Mouse (Mus musculus): ENCODE measurements around the gene Calhm2. TPM values are rescaled to one million over a fixed set of nuclear protein-coding genes. Genes with fewer than 3 reads are reported as not detected.

Calhm2 gene
- polyA plus RNA-seq, 1 experiment from 2014 or later, result 4.3 TPM

- Histone ChIP-seq H3K36me3 (ENCODE audit: control insufficient read depth, insufficient read depth, low read length) (no peaks in the 10 kb centered on the region), H3K4me1 (replicated peaks; ENCODE audit: control insufficient read depth, insufficient read depth) (no peaks in the 10 kb centered on the region), H3K27me3 (ENCODE audit: control insufficient read depth, insufficient read depth, low read length) (no peaks in the 10 kb centered on the region), H3K4me2 (replicated peaks; ENCODE audit: low read depth) (no peak overlapping the region), H3K9ac (ENCODE audit: low read length) (no peak overlapping the region), H3K4me3 (ENCODE audit: low read depth, low read length) (no peak overlapping the region), H3K9me3 (ENCODE audit: control insufficient read depth, low read length) (no peaks in the 10 kb centered on the region), H3K27ac (replicated peaks) (no peak overlapping the region)
- DNase-seq (ENCODE audit: low spot score), result no peak
- 59% methylated on average over 4 of the region's 4 CpGs for WGBS
- ATAC-seq (ENCODE audit: low FRiP score, low TSS enrichment), result no peak
- TF ChIP-seq EP300 (optimal IDR thresholded peaks at IDR 0.05) (no peak), CTCF (IDR thresholded peaks at IDR 0.05; ENCODE audit: low read depth) (no peak)
These were observed 23.6 kb upstream of the Calhm2 start for GRCm38 (mm10) chr19:47161669-47162068.

- Histone ChIP-seq H3K4me2 (replicated peaks; ENCODE audit: low read depth) (no peak within 1 kb of the TSS), H3K27me3 (ENCODE audit: control insufficient read depth, insufficient read depth, low read length) (no peaks in the 10 kb centered on the region)
- 74% methylated on average over 11 of the region's 11 CpGs for WGBS
These were observed 19.6 kb upstream of the Calhm2 start, which contains the start of gene Calhm3 for GRCm38 (mm10) chr19:47157664-47158063. TSS of gene Calhm3 (minus strand) at chr19:47157764.

GRCm38 (mm10) chr19:47153767-47154166, 15.7 kb upstream of the Calhm2 start:
- Histone ChIP-seq H3K4me1 (replicated peaks; ENCODE audit: control insufficient read depth, insufficient read depth) (no peaks in the 10 kb centered on the region), H3K4me2 (replicated peaks; ENCODE audit: low read depth) (no peak overlapping the region), H3K36me3 (ENCODE audit: control insufficient read depth, insufficient read depth, low read length) (no peaks in the 10 kb centered on the region), H3K27ac (replicated peaks) (no peak overlapping the region), H3K4me3 (ENCODE audit: low read depth, low read length) (no peak overlapping the region), H3K27me3 (ENCODE audit: control insufficient read depth, insufficient read depth, low read length) (no peaks in the 10 kb centered on the region), H3K9ac (ENCODE audit: low read length) (no peak overlapping the region), H3K9me3 (ENCODE audit: control insufficient read depth, low read length) (no peaks in the 10 kb centered on the region)
- DNase-seq (ENCODE audit: low spot score) (no peak), ATAC-seq (ENCODE audit: low FRiP score, low TSS enrichment) (no peak)
- TF ChIP-seq CTCF (IDR thresholded peaks at IDR 0.05; ENCODE audit: low read depth) (no peak), EP300 (optimal IDR thresholded peaks at IDR 0.05) (no peak)
- 87% methylated on average over 7 of the region's 7 CpGs for WGBS

More at GRCm38 (mm10) chr19:47157664-47158063, 19.6 kb upstream of the Calhm2 start, which contains the start of gene Calhm3:
- DNase-seq (ENCODE audit: low spot score), result no peak
- no peaks in the 10 kb centered on the region for H3K36me3 ChIP-seq (ENCODE audit: control insufficient read depth, insufficient read depth, low read length)
- no peak within 1 kb of the TSS for H3K4me3 ChIP-seq (ENCODE audit: low read depth, low read length)
- no peak within 1 kb of the TSS for H3K27ac ChIP-seq (replicated peaks)
- H3K4me1 ChIP-seq (replicated peaks; ENCODE audit: control insufficient read depth, insufficient read depth), result no peaks in the 10 kb centered on the region
- ATAC-seq (ENCODE audit: low FRiP score, low TSS enrichment), result no peak
- no peaks in the 10 kb centered on the region for H3K9me3 ChIP-seq (ENCODE audit: control insufficient read depth, low read length)
- TF ChIP-seq EP300 (optimal IDR thresholded peaks at IDR 0.05) (no peak), CTCF (IDR thresholded peaks at IDR 0.05; ENCODE audit: low read depth) (no peak)
- no peak within 1 kb of the TSS for H3K9ac ChIP-seq (ENCODE audit: low read length)

- Histone ChIP-seq H3K27ac (replicated peaks) (no peak overlapping the region), H3K4me3 (ENCODE audit: low read depth, low read length) (no peak overlapping the region), H3K9ac (ENCODE audit: low read length) (no peak overlapping the region), H3K4me1 (replicated peaks; ENCODE audit: control insufficient read depth, insufficient read depth) (no peaks in the 10 kb centered on the region), H3K9me3 (ENCODE audit: control insufficient read depth, low read length) (no peaks in the 10 kb centered on the region), H3K27me3 (ENCODE audit: control insufficient read depth, insufficient read depth, low read length) (no peaks in the 10 kb centered on the region), H3K36me3 (ENCODE audit: control insufficient read depth, insufficient read depth, low read length) (no peaks in the 10 kb centered on the region), H3K4me2 (replicated peaks; ENCODE audit: low read depth) (peak overlapping the region; percentile 34)
- TF ChIP-seq EP300 (optimal IDR thresholded peaks at IDR 0.05), result no peak
- no peak for TF ChIP-seq CTCF (IDR thresholded peaks at IDR 0.05; ENCODE audit: low read depth)
- ATAC-seq (ENCODE audit: low FRiP score, low TSS enrichment), result no peak
- DNase-seq (ENCODE audit: low spot score), result no peak
- 72% methylated on average over 12 of the region's 12 CpGs for WGBS
These were observed 13.9 kb upstream of the Calhm2 start for GRCm38 (mm10) chr19:47152062-47152369.

- H3K4me2 ChIP-seq (replicated peaks; ENCODE audit: low read depth), result peak overlapping the region; percentile 34
- ATAC-seq (ENCODE audit: low FRiP score, low TSS enrichment) (no peak), DNase-seq (ENCODE audit: low spot score) (no peak)
- H3K4me3 ChIP-seq (ENCODE audit: low read depth, low read length), result 0 out of 2 replicates have a peak overlapping the region, but pooled peaks have one; percentile 4
- H3K27me3 ChIP-seq (ENCODE audit: control insufficient read depth, insufficient read depth, low read length), result no peaks in the 10 kb centered on the region
- no peaks in the 10 kb centered on the region for H3K9me3 ChIP-seq (ENCODE audit: control insufficient read depth, low read length)
- no peak overlapping the region for H3K9ac ChIP-seq (ENCODE audit: low read length)
- no peaks in the 10 kb centered on the region for H3K4me1 ChIP-seq (replicated peaks; ENCODE audit: control insufficient read depth, insufficient read depth)
- TF ChIP-seq CTCF (IDR thresholded peaks at IDR 0.05; ENCODE audit: low read depth) (no peak), EP300 (optimal IDR thresholded peaks at IDR 0.05) (no peak)
- no peaks in the 10 kb centered on the region for H3K36me3 ChIP-seq (ENCODE audit: control insufficient read depth, insufficient read depth, low read length)
- 28% methylated on average over 32 of the region's 32 CpGs for WGBS
- no peak overlapping the region for H3K27ac ChIP-seq (replicated peaks)
These were observed 13.4 kb upstream of the Calhm2 start for GRCm38 (mm10) chr19:47151332-47152061.

- no peak for DNase-seq (ENCODE audit: low spot score)
- WGBS, result 31% methylated on average over 4 of the region's 4 CpGs
These were observed 11.8 kb upstream of the Calhm2 start for GRCm38 (mm10) chr19:47149854-47150253.

More at GRCm38 (mm10) chr19:47149854-47150253, 11.8 kb upstream of the Calhm2 start:
- TF ChIP-seq CTCF (IDR thresholded peaks at IDR 0.05; ENCODE audit: low read depth) (no peak), EP300 (optimal IDR thresholded peaks at IDR 0.05) (no peak)
- no peak overlapping the region for H3K4me3 ChIP-seq (ENCODE audit: low read depth, low read length)
- H3K9ac ChIP-seq (ENCODE audit: low read length), result no peak overlapping the region
- H3K4me1 ChIP-seq (replicated peaks; ENCODE audit: control insufficient read depth, insufficient read depth), result no peaks in the 10 kb centered on the region
- no peak overlapping the region for H3K4me2 ChIP-seq (replicated peaks; ENCODE audit: low read depth)
- H3K27me3 ChIP-seq (ENCODE audit: control insufficient read depth, insufficient read depth, low read length), result no peaks in the 10 kb centered on the region
- no peaks in the 10 kb centered on the region for H3K36me3 ChIP-seq (ENCODE audit: control insufficient read depth, insufficient read depth, low read length)
- H3K27ac ChIP-seq (replicated peaks), result no peak overlapping the region
- no peak for ATAC-seq (ENCODE audit: low FRiP score, low TSS enrichment)
- H3K9me3 ChIP-seq (ENCODE audit: control insufficient read depth, low read length), result no peaks in the 10 kb centered on the region
